Mouse (Mus musculus): ENCODE measurements around the gene Glt28d2. TPM values are rescaled to one million over a fixed set of nuclear protein-coding genes. Genes with fewer than 3 reads are reported as not detected.
"Not testable (repeated sequence)": the region's sequence is repeated elsewhere in the genome, so short reads cannot be mapped to it uniquely, and the experiment has no call there.

The Glt28d2 gene
- 1.3 TPM in 2 replicates for polyA plus RNA-seq (2016; fragmentation: Nextera tagmentation; extraction: Ambion mirVana)

DNA sequence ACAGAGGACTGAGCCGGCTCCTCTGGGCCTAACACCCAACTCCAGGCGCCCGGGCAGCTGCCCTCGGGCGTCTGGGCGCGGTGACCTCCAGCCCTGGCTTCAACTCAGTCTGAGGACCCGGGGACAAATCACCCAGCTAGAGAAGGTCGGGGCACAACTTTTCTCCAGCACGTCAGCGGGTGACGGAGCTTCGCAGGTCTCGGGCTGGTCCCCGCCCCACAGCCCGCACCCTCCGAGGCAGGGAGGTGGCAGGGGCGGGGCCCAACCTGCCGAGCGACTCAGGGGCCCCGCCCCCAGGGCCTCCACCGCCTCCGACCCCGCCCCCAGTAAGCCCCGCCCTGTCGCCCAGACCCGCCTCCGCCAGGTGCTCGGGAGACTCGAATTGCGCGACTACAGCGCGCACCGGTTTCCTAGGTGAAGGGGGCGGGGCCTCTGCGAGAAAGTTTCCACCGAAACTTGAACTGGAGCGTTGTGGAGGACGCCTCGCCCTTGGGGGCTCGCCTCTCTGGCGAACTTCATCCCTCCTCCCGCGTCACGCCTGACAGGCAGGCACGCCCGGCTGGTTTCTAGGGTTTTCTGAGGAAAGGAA is at the start of gene Glt28d2, which contains the start of gene Gm37240:
Glt28d2 (minus strand) TSS at position 278 of the 589 bp plus-strand sequence.
Gm37240 (minus strand) TSS at position 280 of the 589 bp plus-strand sequence.
- peak within 1 kb of the TSS; percentile 76 for H3K4me2 ChIP-seq (replicated peaks)
- no peaks in the 10 kb centered on the region for H3K36me3 ChIP-seq
- H3K27me3 ChIP-seq: no peaks in the 10 kb centered on the region
- H3K4me1 ChIP-seq: peaks cover 10% of the 10 kb centered on the region
- peak; percentile 90 for ATAC-seq (ENCODE audit: insufficient number of reproducible peaks, insufficient read depth, low FRiP score, low TSS enrichment)
- no peaks in the 10 kb centered on the region for H3K9me3 ChIP-seq
- under 1% methylated on average over 47 of the region's 48 CpGs for WGBS
- H3K4me3 ChIP-seq: peak within 1 kb of the TSS; percentile 45
- H3K9ac ChIP-seq: peak within 1 kb of the TSS; percentile 43
- peak within 1 kb of the TSS; percentile 42; the same call in 1 of the 2 replicates for H3K27ac ChIP-seq

DNA sequence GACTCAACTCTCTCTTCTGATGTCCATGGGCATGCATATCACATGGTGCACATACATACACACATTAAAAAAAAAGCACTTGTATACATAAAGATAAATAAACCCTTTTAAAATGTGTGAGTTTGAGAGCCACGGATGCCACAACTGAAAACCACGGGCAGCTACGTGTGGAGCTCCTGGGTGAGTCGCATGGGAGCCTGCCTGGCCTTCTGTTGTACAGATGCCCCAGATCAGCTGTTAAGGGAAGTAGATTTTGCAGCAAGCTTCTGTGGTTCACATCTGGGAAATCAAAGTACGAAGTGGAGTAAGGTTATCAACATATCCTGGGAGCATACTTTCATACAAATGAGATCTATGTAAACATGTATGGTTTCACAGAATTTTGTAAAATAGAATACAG is 46.3 kb upstream of the Glt28d2 start:
- no peak for ATAC-seq (ENCODE audit: insufficient number of reproducible peaks, insufficient read depth, low FRiP score, low TSS enrichment)
- no peak overlapping the region for H3K9ac ChIP-seq
- H3K36me3 ChIP-seq: no peaks in the 10 kb centered on the region
- no peak overlapping the region for H3K4me3 ChIP-seq
- no peaks in the 10 kb centered on the region for H3K4me1 ChIP-seq
- H3K9me3 ChIP-seq: no peaks in the 10 kb centered on the region
- H3K27me3 ChIP-seq: no peaks in the 10 kb centered on the region
- no peak overlapping the region for H3K27ac ChIP-seq
- 86% methylated on average over 5 of the region's 5 CpGs for WGBS
- H3K4me2 ChIP-seq (replicated peaks): no peak overlapping the region

DNA sequence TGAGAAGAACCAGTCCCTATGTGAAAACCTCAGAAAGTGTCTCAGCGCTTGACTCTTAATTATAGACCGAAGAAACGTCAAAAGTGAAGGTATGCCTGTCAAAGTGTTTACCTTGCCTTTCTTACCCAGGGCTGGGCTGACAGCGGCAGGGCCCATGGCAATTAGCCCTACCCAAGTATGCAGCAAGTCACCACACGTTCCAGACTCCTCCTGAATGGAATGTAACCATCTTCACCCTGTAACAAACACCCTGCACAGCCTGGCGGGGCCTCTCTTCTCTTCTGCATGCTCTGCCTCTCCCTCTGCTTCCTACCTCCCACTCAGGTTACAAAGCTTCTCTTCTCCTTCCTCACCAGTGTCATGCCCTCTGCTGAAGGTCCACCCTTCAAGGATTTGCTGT is 44.5 kb upstream of the Glt28d2 start:
- Histone ChIP-seq H3K27me3 (no peaks in the 10 kb centered on the region), H3K9me3 (no peaks in the 10 kb centered on the region)
- 70% methylated on average over 6 of the region's 6 CpGs for WGBS

DNA sequence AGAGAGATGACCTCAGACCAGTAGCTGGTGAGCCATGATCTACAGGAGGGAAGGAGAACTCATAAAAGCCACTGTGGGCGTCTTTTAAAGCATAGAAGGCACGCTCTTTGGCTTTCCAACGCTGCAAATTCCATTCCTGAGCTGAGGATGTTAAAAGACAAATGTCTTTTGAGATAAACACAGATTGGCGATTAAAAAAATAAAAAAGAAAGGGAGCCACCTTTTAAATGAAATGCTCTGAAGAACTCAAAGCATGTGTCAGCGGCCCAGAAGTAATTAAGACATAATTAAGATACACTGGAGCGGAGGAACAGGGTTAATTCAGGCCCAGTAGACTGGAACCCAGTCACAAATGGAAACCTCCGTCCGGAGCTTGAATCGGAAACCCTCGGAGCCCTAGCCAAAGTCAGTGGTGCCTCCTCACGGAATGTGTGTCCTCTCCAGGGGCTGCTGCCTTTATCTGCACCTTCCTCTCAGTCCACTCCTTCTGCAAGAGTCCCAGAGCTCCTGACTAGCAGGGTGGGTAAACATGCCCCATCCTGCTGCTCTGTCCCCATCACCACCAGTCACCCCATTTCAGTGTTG is 43.4 kb upstream of the Glt28d2 start:
- H3K9me3 ChIP-seq: no peaks in the 10 kb centered on the region
- no peaks in the 10 kb centered on the region for H3K27me3 ChIP-seq
- WGBS: 75% methylated on average over 11 of the region's 11 CpGs
- no peak overlapping the region for H3K4me2 ChIP-seq (replicated peaks)
- no peak overlapping the region for H3K27ac ChIP-seq
- ATAC-seq (ENCODE audit: insufficient number of reproducible peaks, insufficient read depth, low FRiP score, low TSS enrichment): no peak
- 0 out of 2 replicates have a peak, but pooled peaks cover 4% of the 10 kb centered on the region for H3K4me1 ChIP-seq
- H3K36me3 ChIP-seq: no peaks in the 10 kb centered on the region
- H3K9ac ChIP-seq: no peak overlapping the region
- H3K4me3 ChIP-seq: no peak overlapping the region

More for the DNA sequence above, 44.5 kb upstream of the Glt28d2 start:
- Histone ChIP-seq H3K36me3 (no peaks in the 10 kb centered on the region), H3K4me3 (no peak overlapping the region), H3K9ac (no peak overlapping the region), H3K4me2 (replicated peaks) (no peak overlapping the region), H3K4me1 (0 out of 2 replicates have a peak, but pooled peaks cover 4% of the 10 kb centered on the region), H3K27ac (no peak overlapping the region)
- peak; percentile 47; the same call in 1 of the 2 replicates for ATAC-seq (ENCODE audit: insufficient number of reproducible peaks, insufficient read depth, low FRiP score, low TSS enrichment)

DNA sequence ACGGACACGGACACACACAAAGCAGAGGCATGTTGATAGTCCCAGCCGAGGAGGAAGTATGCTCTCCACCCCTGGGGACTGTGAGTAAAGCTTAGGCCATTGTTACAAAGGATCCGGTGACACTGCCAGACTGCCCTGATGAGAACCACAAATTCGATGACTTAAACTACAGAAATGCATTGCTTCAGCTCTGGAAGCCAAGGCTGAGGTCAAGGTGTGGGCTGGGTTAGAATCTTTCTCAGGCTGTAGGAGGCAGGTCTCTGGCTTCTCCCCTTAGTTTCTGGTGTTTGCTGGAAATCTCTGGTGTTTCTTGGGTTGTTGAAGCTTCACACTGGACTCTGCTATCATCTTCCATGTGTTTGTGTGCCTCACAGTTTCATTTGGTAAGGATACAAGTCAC is 42.4 kb upstream of the Glt28d2 start:
- no peaks in the 10 kb centered on the region for H3K9me3 ChIP-seq
- H3K27me3 ChIP-seq: no peaks in the 10 kb centered on the region
- H3K4me3 ChIP-seq: no peak overlapping the region
- no peak for ATAC-seq (ENCODE audit: insufficient number of reproducible peaks, insufficient read depth, low FRiP score, low TSS enrichment)
- no peaks in the 10 kb centered on the region for H3K36me3 ChIP-seq
- WGBS: 75% methylated on average over 5 of the region's 5 CpGs
- no peak overlapping the region for H3K4me2 ChIP-seq (replicated peaks)
- no peak overlapping the region for H3K27ac ChIP-seq
- H3K9ac ChIP-seq: no peak overlapping the region
- 0 out of 2 replicates have a peak, but pooled peaks cover 4% of the 10 kb centered on the region for H3K4me1 ChIP-seq

DNA sequence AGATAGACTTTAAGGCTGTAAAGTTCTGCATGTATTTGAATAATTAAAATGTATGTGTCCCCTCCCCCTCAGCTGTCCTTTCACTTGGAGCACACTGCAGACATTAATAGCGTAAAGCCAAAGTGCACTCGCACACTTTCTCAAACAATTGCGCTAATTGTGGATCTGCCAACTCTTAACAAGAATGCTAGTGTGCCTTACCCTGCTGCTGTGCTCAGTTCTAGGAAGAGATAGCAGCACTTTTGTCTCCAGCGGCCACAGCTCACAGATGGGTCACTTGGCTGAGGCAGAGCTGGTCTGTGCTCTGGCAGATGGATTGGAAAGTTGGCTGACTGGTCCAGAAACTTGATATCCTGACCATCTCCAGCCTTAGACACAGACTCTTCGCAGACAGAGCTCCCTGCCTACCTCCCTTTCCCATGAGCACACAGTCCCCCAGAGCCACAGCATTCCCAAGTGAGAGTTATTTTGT is 40.9 kb upstream of the Glt28d2 start:
- Histone ChIP-seq H3K9ac (no peak overlapping the region), H3K4me1 (0 out of 2 replicates have a peak, but pooled peaks cover 4% of the 10 kb centered on the region), H3K27me3 (no peaks in the 10 kb centered on the region), H3K4me3 (no peak overlapping the region), H3K36me3 (no peaks in the 10 kb centered on the region), H3K4me2 (replicated peaks) (no peak overlapping the region), H3K9me3 (no peaks in the 10 kb centered on the region), H3K27ac (no peak overlapping the region)
- 75% methylated on average over 5 of the region's 5 CpGs for WGBS
- no peak for ATAC-seq (ENCODE audit: insufficient number of reproducible peaks, insufficient read depth, low FRiP score, low TSS enrichment)

DNA sequence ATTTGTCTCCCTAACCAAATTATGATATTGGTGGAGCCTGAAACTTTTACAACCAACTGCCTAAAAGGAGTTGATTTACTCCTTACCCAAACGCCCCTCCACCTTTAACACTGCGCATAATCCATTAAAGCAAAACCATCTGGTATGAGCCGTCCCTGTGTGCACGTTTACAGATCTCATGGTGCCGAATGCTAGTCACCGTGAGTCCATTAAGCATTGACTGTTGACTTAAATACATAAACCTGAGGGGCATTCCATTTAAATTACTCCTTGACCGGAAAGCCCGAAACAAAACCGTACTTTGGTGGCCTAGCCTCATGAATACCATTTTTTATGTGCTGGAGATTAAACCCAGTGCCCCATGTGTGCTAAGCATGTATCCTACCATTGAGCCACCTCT is 40.0 kb upstream of the Glt28d2 start:
- H3K27ac ChIP-seq: no peak overlapping the region
- 52% methylated on average over 9 of the region's 9 CpGs for WGBS
- no peak for ATAC-seq (ENCODE audit: insufficient number of reproducible peaks, insufficient read depth, low FRiP score, low TSS enrichment)
- H3K36me3 ChIP-seq: no peaks in the 10 kb centered on the region
- H3K4me1 ChIP-seq: 0 out of 2 replicates have a peak, but pooled peaks cover 4% of the 10 kb centered on the region
- no peaks in the 10 kb centered on the region for H3K9me3 ChIP-seq
- H3K9ac ChIP-seq: no peak overlapping the region
- H3K4me3 ChIP-seq: no peak overlapping the region
- H3K27me3 ChIP-seq: no peaks in the 10 kb centered on the region
- no peak overlapping the region for H3K4me2 ChIP-seq (replicated peaks)

DNA sequence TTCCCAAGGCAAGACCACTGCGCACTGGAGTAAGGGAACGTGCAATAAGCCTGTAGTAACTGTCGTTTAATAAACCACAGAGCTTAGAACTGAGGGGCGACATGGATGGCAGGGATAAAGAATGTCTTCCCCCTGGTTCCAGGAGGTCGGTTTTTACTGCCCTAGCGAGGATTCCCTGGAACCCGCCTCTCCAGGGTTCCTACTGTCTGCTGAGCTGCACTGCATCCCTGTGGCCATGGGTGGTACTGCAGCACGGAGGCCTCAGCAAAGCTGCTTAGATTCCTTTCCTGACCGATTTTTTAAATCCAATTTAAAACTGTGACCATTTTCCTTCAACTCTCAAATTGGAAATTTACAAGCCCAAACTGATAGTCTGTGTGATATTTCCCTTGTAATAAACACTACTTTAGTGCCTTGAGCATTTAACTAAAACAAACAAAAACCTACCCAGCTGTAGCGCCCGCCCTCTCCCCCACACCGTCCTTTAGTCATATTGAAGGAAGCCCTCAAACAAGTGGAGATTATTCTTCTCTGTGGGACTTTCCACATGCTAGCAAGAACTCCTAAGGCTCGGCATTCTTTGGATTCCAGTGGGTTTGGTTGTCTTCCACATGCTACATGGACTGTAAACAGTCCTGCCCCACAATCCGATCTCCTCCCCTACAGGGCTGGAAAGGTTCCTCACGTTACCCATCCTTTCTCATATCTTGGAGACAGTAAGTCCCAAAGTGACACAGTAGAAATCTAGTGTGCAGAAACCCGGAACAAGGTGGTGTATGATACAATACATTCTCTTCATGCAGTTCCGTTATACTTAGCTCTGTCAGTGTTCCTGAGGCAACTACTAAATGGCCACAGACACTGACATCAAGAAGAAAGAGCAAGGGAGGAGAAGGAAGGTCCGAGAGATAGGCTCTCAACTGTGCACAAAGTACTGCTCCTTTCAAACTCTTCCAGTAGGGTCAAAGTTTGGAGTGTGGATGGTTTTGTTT is 36.9 kb upstream of the Glt28d2 start:
- H3K4me2 ChIP-seq (replicated peaks): no peak overlapping the region
- H3K36me3 ChIP-seq: no peaks in the 10 kb centered on the region
- no peak overlapping the region for H3K27ac ChIP-seq
- no peaks in the 10 kb centered on the region for H3K27me3 ChIP-seq
- H3K9me3 ChIP-seq: no peaks in the 10 kb centered on the region
- no peak overlapping the region for H3K9ac ChIP-seq
- no peak overlapping the region for H3K4me3 ChIP-seq
- ATAC-seq (ENCODE audit: insufficient number of reproducible peaks, insufficient read depth, low FRiP score, low TSS enrichment): no peak
- 0 out of 2 replicates have a peak, but pooled peaks cover 4% of the 10 kb centered on the region for H3K4me1 ChIP-seq
- 39% methylated on average over 18 of the region's 18 CpGs for WGBS

DNA sequence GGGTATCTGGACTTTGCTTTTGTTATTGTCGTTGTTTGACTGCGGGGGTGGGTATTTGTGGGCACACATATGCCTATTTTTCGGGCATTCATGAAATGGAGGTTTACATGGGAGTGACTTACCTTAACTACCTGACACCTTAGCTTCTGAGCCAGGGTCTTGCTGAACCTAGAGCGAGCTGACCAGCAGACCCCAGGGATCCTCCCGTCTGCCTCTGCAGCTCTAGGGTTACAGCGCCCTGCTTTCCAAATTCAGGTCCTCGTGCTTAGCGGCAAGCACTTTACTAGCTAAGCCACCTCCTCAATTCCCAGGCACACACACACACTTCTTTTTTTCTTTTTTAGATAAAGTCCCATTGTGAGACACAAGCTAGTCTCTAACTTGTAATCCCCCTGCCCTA is 36.0 kb upstream of the Glt28d2 start:
- Histone ChIP-seq H3K4me2 (replicated peaks) (no peak overlapping the region), H3K9ac (no peak overlapping the region), H3K27me3 (no peaks in the 10 kb centered on the region), H3K36me3 (no peaks in the 10 kb centered on the region), H3K4me3 (no peak overlapping the region), H3K27ac (no peak overlapping the region), H3K9me3 (no peaks in the 10 kb centered on the region), H3K4me1 (0 out of 2 replicates have a peak, but pooled peaks cover 4% of the 10 kb centered on the region)
- WGBS: 73% methylated on average over 8 of the region's 8 CpGs
- ATAC-seq (ENCODE audit: insufficient number of reproducible peaks, insufficient read depth, low FRiP score, low TSS enrichment): no peak

DNA sequence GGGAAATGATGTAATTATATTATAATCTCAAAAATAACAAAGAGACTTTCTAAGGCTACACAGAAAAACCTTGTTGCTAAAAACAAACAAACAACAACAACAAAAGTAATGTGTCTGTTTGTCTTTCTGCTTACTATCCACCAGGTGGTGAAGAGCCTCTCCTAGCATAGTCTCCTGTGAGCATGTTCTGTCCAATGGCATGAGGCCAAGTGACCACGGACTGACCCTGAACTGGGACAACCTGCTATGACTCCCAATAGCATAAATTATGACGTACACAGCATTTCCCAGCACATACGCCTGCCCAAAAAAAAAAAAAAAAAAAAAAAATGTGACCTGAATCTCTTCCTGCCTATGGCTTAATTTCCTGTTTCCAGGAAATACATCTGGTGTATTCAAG is 35.0 kb upstream of the Glt28d2 start:
- H3K4me3 ChIP-seq: no peak overlapping the region
- H3K4me1 ChIP-seq: 0 out of 2 replicates have a peak, but pooled peaks cover 1% of the 10 kb centered on the region
- ATAC-seq (ENCODE audit: insufficient number of reproducible peaks, insufficient read depth, low FRiP score, low TSS enrichment): no peak
- no peaks in the 10 kb centered on the region for H3K27me3 ChIP-seq
- H3K36me3 ChIP-seq: no peaks in the 10 kb centered on the region
- H3K9ac ChIP-seq: no peak overlapping the region
- no peaks in the 10 kb centered on the region for H3K9me3 ChIP-seq
- no peak overlapping the region for H3K4me2 ChIP-seq (replicated peaks)
- H3K27ac ChIP-seq: no peak overlapping the region
- 75% methylated on average over 3 of the region's 3 CpGs for WGBS

DNA sequence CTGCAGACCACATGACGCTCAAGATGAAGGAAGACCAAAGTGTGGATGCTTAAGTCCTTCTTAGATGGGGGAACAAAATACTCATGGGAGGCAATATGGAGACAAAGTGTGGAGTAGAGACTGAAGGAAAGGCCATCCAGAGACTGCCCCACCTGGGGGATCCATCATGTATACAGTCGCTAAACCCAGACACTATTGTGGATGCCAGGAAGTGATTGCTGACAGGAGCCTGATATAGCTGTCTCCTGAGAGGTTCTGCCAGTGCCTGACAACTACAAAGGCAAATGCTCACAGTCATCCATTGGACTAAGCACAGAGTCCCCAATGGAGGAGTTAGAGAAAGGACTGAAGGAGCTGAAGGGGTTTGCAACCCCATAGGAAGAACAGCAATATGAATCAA is 33.4 kb upstream of the Glt28d2 start:
- not testable (repeated sequence) for H3K4me2 ChIP-seq (replicated peaks); H3K9ac ChIP-seq; H3K36me3 ChIP-seq; H3K27ac ChIP-seq; H3K4me1 ChIP-seq; H3K27me3 ChIP-seq; H3K9me3 ChIP-seq; H3K4me3 ChIP-seq; ATAC-seq (ENCODE audit: insufficient number of reproducible peaks, insufficient read depth, low FRiP score, low TSS enrichment)
- 87% methylated on average over 2 of the region's 2 CpGs for WGBS
